Comparison of ENCODE assay signal across 15 mouse cellular contexts in the genomic region with DNA sequence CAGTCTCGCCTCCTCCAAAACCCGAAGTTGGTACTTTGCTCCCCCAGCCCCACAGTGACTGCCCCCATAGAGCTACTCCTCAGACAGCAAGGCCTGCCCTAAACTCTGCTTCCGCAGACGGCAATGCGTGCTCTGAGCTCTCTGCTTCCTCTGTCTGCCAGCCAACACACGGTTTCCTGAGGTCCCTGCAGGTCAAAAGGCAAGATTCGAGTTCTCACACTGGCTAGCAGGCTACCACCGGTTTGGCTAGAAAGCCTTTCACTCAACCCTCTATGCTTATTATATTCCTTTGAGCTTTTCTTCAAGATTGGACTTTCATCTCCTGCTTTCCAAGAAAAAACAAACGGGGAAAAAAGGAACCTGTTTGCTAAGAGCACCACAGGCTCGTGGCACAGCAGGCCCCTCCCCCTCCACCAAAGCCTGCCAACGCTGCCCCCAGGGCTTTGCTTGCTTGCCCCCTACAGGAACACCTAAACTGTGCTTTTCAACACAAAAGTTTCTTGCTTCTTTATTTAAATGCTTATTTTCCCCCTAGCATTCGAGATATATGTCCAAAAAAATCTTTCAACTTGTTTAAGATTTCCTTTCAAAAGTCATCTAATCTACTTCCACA. TPM values are rescaled to one million over a fixed set of nuclear protein-coding genes. Genes with fewer than 3 reads are reported as not detected.
A peak's percentile ranks its signal among the peaks of the same experiment; 100 is the strongest.
DNase-seq lines count a peak whose midpoint lies in the region; ATAC-seq lines count a peak whose summit lies in the region.
"Had no signal": no experiment of that assay in that cellular context is flagged by ENCODE, and none has a peak within 500 bp of the region (broad histone marks: within the 10 kb centered on the region; RNA-seq: fewer than 3 reads in every experiment).

No protein-coding gene starts in this region.

- H3K9me3 ChIP-seq in liver, embryonic 12.5 days (replicated peaks), result no peaks in the 10 kb centered on the region
- H3K9me3 ChIP-seq: embryonic facial prominence, embryonic 15.5 days; megakaryocyte, embryonic 14.5 days had no signal

- H3K4me3 ChIP-seq in liver, embryonic 12.5 days, result no peak overlapping the region
- H3K4me3 ChIP-seq: embryonic facial prominence, embryonic 15.5 days; megakaryocyte, embryonic 14.5 days had no signal

- H3K27ac ChIP-seq in liver, embryonic 12.5 days, result no peak overlapping the region
- H3K27ac ChIP-seq: embryonic facial prominence, embryonic 15.5 days; liver, embryonic 14.5 days had no signal

- WGBS in liver, embryonic 12.5 days (ENCODE audit: insufficient replicate concordance), result 68% methylated on average over 12 of the region's 12 CpGs

- H3K9ac ChIP-seq in liver, embryonic 12.5 days, result no peak overlapping the region
- H3K9ac ChIP-seq: embryonic facial prominence, embryonic 15.5 days; liver, embryonic 14.5 days had no signal

- ATAC-seq in liver, embryonic 12.5 days, result 0 out of 2 replicates have a peak, but pooled peaks have one; percentile 15
- ATAC-seq in granulocyte monocyte progenitor cell, adult 5-6 weeks (replicated peaks; ENCODE audit: poor library complexity, severe bottlenecking), result peak; percentile 66
- ATAC-seq: activated CD4-positive, CD25-positive, alpha-beta regulatory T cell, adult 4 months; forebrain, embryonic 16.5 days had no signal

- no peaks in the 10 kb centered on the region for H3K27me3 ChIP-seq in liver, embryonic 12.5 days (replicated peaks)
- H3K27me3 ChIP-seq: embryonic facial prominence, embryonic 15.5 days; megakaryocyte, embryonic 14.5 days had no signal

- H3K36me3 ChIP-seq in liver, embryonic 12.5 days, result peaks cover 87% of the 10 kb centered on the region

- no peak overlapping the region for H3K4me2 ChIP-seq in liver, embryonic 12.5 days
- H3K4me2 ChIP-seq: embryonic facial prominence, embryonic 15.5 days had no signal

- no peak for DNase-seq in liver
- DNase-seq in kidney, postnatal 25 days, result peak; percentile 29 to 65
- peak; percentile 24 to 39 for DNase-seq in thymus, postnatal 36 days
- DNase-seq in right cerebral cortex, postnatal 4 days, result no peak
- no peak for DNase-seq in cerebellum, adult 18-20 months
- DNase-seq: cerebellum, postnatal 14 days; heart, postnatal 10 days; spleen, adult 18-20 months had no signal

- H3K4me1 ChIP-seq in liver, embryonic 12.5 days, result no peaks in the 10 kb centered on the region
- H3K4me1 ChIP-seq: embryonic facial prominence, embryonic 15.5 days had no signal

RNA-seq across cellular contexts. Expression of gene Cand1, which starts 35.4 kb away (rescaled TPM):
- 44.4 and 48.5 TPM in 2 replicates for polyA plus RNA-seq in liver, embryonic 12.5 days (2016; fragmentation: Nextera tagmentation; extraction: Ambion mirVana)
- 37.8 and 92.4 TPM in 2 replicates for total RNA-seq in granulocyte monocyte progenitor cell, adult 5-6 weeks (2014; fragmentation: Nextera tagmentation)
- total RNA-seq in granulocyte monocyte progenitor cell, adult 5-6 weeks (2017), result 44.0 and 45.5 TPM in 2 replicates

Comparison
In these comparisons a context has a peak if more than half of its experiments do, and no peak if none do; other contexts are left out.
1. DNase-seq: peak in kidney, postnatal 25 days (2 of 2) and thymus, postnatal 36 days (2 of 2); none in liver (single experiment), right cerebral cortex, postnatal 4 days (single experiment) and cerebellum, adult 18-20 months (0 of 2).